Mouse (Mus musculus) neural tube, embryonic 14.5 days (tissue): ENCODE measurements at regions not wholly inside any gene's neighbourhood (a gene's known extent, or its start where the extent isn't known, plus 50 kb on each side); places are given as distances from the start of the nearest gene placed in this dataset.

Experiments used
- ATAC-seq: fragments of 200-750 bp; cut with Nextera tagmentation; 2 replicates; pipeline ENCODE4 v1.8.0; 2017; ENCODE audit warnings: low read depth, mild to moderate bottlenecking, moderate TSS enrichment, moderate library complexity
- H3K27ac ChIP-seq: fragments of 300-500 bp; sonication (generic); 2 replicates; pipeline ENCODE4 v1.5.1; 2014; ENCODE audit warnings: low read depth, mild to moderate bottlenecking, control low read depth, low read length, moderate library complexity, mixed read lengths
- H3K27me3 ChIP-seq: fragments of 300-500 bp; sonication (generic); 2 replicates; pipeline ENCODE4 v1.6.1; 2014; ENCODE audit warnings: low read length; ENCODE audit not compliant: control insufficient read depth, insufficient read depth
- H3K36me3 ChIP-seq: fragments of 300-500 bp; sonication (generic); 2 replicates; pipeline ENCODE4 v1.6.1; 2014; ENCODE audit warnings: low read length, mixed read lengths; ENCODE audit not compliant: control insufficient read depth, insufficient read depth
- H3K4me1 ChIP-seq: fragments of 300-500 bp; sonication (generic); 2 replicates; pipeline ENCODE4 v1.6.1; 2014; ENCODE audit warnings: low read length; ENCODE audit not compliant: control insufficient read depth, insufficient read depth
- H3K4me2 ChIP-seq: fragments of 300-500 bp; sonication (generic); 2 replicates; pipeline ENCODE4 v1.6.1; 2014; ENCODE audit warnings: mild to moderate bottlenecking, low read depth, low read length, control low read depth
- H3K4me3 ChIP-seq: fragments of 300-500 bp; sonication (generic); 2 replicates; pipeline ENCODE4 v1.5.1; 2014; ENCODE audit warnings: low read depth, low read length, control low read depth, mixed read lengths
- H3K9ac ChIP-seq: fragments of 300-500 bp; sonication (generic); replicated peaks from 2 replicates; pipeline ENCODE4 v1.6.1; 2014; ENCODE audit warnings: low read depth, mild to moderate bottlenecking, control low read depth, low read length, mixed read lengths
- H3K9me3 ChIP-seq: fragments of 300-500 bp; sonication (generic); 2 replicates; pipeline ENCODE4 v1.6.1; 2016; ENCODE audit warnings: low read length; ENCODE audit not compliant: control insufficient read depth
- WGBS: fragments of 180-500 bp; shearing (Covaris S2); extraction: QIAGEN DNeasy Blood & Tissue Kit; methylation state at CpG from one replicate; pipeline ENCODE4 v1.1.7; 2014; 5-methylcytosine and 5-hydroxymethylcytosine counted together

DNA sequence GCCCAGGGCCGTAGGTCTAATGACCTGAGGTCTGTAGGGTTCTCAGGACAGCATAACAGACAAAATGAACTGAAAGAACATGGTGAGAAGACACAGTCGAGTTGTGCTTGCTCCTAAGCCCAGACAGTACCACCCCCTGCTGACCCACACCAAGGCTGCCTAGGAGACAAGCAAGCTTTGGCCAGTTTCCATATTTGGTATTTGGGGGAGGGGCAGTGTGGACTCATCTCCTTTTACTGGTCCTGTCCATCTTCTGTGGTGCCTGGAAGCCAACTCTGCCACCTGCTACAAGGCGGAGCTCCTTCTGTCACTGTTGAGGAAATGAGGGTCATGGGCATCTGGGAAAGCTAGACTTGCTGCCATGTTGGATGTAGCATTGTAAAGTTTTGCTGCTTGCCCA lies 68.9 kb downstream of the Tex29 start:
- Histone ChIP-seq H3K9ac (no peak overlapping the region), H3K4me1 (peaks cover 15% of the 10 kb centered on the region; the same call in 1 of the 2 replicates)

DNA sequence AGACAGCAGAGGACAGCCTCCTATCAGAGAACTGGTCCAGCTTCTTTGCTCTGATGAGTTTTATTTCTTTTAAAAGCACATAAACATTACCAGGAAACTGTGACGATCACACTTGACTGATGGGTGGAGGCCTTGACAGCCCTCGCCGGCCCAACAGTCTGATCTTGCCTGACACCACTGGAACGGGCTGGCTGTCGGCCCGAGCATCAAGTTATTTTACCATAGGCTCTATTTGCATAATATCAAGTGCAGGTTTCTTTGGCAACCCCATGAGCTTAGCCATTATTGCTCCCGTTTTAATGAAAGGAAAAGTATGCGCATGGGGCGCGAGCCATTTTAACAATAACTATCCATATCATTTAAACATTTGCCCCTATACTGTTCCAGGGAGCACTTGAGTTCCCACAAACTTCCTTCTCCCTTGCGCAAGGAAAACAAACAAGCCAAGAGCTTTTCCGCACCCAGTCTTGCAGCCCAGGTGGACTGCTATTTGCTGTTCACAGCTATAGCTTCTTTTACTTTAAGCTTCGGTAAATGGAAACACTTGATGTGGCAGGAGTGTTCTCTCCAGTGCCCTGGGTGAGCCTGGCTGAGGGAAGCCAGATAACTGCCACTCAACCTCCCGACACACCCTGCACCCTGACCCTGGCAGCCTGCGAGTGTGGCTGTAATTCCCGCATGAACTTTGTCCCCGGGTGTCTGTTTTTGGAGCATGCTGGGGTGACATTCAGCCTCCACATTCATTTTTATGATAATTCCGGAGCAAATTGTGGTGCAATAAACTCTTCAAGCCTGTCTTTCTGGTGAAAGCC lies 71.6 kb downstream of the Tex29 start:
- H3K4me1 ChIP-seq, result peaks cover 26% of the 10 kb centered on the region; the same call in 1 of the 2 replicates
- no peaks in the 10 kb centered on the region for H3K9me3 ChIP-seq
- no peaks in the 10 kb centered on the region for H3K36me3 ChIP-seq
- ATAC-seq, result no peak
- WGBS, result 42% methylated on average over 18 of the region's 18 CpGs
- H3K4me2 ChIP-seq, result peak overlapping the region; percentile 11; the same call in 1 of the 2 replicates
- no peak overlapping the region for H3K4me3 ChIP-seq
- no peaks in the 10 kb centered on the region; the same call in 1 of the 2 replicates for H3K27me3 ChIP-seq
- no peak overlapping the region for H3K27ac ChIP-seq
- H3K9ac ChIP-seq, result 0 out of 2 replicates have a peak overlapping the region, but pooled peaks have one; percentile 3

More for the DNA sequence above, 68.9 kb downstream of the Tex29 start:
- no peak overlapping the region for H3K4me2 ChIP-seq
- no peaks in the 10 kb centered on the region for H3K36me3 ChIP-seq
- H3K9me3 ChIP-seq, result no peaks in the 10 kb centered on the region
- 67% methylated on average over 3 of the region's 3 CpGs for WGBS
- no peak overlapping the region for H3K4me3 ChIP-seq
- ATAC-seq, result no peak
- no peak overlapping the region for H3K27ac ChIP-seq
- no peaks in the 10 kb centered on the region; the same call in 1 of the 2 replicates for H3K27me3 ChIP-seq

DNA sequence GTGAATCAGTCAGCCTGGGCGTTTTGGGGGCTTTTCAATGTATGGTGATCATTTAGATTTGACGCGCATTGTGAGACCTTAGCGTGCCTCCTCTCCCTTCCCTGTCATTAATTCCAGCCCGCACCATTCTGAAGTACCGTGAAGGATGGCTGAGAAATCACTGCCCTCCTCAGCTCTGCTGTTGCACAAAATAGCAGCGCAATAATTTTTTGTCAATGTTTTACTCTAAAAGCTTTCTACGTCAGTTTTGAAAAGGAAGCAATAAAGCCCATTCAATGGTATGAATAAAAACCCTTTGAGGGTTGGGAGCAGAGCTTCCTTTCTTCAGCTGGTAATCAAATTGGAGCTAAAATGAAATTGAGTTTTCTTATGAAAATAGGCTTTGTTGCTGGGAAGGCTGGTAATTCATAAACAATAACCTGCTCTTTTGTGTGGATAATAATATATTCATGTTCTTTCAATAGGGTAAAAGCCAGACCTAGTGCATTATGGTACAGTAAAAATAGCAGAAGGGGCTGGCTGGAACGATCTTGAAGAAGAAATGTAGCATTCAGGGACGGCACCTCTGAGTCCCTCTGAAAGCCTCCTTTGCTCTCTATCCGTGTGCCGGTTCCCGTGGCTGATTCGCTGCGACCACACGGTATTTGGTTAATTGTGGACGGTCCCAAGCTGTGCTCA lies 72.3 kb downstream of the Tex29 start:
- peaks cover 26% of the 10 kb centered on the region; the same call in 1 of the 2 replicates for H3K4me1 ChIP-seq
- no peak overlapping the region for H3K27ac ChIP-seq
- ATAC-seq, result no peak
- no peaks in the 10 kb centered on the region for H3K36me3 ChIP-seq
- 0 out of 2 replicates have a peak overlapping the region, but pooled peaks have one; percentile 25 for H3K9ac ChIP-seq
- H3K9me3 ChIP-seq, result no peaks in the 10 kb centered on the region
- WGBS, result 19% methylated on average over 17 of the region's 17 CpGs
- H3K4me2 ChIP-seq, result peak overlapping the region; percentile 18; the same call in 1 of the 2 replicates
- no peak overlapping the region for H3K4me3 ChIP-seq
- H3K27me3 ChIP-seq, result no peaks in the 10 kb centered on the region; the same call in 1 of the 2 replicates

DNA sequence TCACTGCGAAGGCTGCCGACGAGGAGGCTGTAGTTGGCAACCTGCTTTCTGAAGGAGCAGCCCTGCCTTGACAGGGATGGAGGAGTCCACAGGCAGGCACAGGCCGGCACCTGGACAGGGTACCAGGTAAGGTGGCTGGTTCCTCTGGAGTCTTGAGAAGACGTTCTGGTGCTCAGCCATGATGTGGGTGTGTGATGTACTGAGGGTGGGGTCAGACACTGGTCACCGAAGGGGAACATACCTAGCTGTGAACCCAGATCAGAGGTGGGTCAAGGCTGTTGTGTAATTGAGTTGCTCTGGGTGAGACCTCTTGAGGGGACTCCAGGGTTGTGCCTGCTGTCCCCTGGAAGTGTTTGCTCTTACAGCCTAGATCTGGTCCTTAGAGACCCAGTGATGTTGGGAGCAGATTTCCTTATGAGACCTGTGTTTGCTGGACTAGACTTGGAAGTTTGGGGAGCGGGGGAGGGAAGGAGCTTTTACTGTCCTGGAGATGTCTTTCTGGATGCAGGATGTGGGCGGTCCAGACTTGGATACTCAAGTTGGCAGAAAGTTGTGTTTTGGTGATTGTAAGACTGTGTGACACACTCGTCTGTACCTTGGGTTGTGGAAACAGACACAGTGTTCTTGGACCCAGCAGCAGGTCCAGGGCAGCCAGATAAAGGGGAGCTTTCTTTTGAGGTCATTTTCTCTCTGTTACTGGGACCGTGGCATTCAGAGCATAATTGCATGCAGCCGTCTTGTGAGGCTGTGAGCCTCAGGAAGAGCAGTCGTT lies 73.0 kb downstream of the Tex29 start:
- Histone ChIP-seq H3K36me3 (no peaks in the 10 kb centered on the region), H3K27me3 (no peaks in the 10 kb centered on the region; the same call in 1 of the 2 replicates), H3K4me3 (no peak overlapping the region), H3K4me2 (peak overlapping the region; percentile 18; the same call in 1 of the 2 replicates), H3K4me1 (peaks cover 26% of the 10 kb centered on the region; the same call in 1 of the 2 replicates), H3K9me3 (no peaks in the 10 kb centered on the region), H3K9ac (0 out of 2 replicates have a peak overlapping the region, but pooled peaks have one; percentile 25), H3K27ac (no peak overlapping the region)
- ATAC-seq, result peak; percentile 16; the same call in 1 of the 2 replicates
- WGBS, result 36% methylated on average over 12 of the region's 12 CpGs

DNA sequence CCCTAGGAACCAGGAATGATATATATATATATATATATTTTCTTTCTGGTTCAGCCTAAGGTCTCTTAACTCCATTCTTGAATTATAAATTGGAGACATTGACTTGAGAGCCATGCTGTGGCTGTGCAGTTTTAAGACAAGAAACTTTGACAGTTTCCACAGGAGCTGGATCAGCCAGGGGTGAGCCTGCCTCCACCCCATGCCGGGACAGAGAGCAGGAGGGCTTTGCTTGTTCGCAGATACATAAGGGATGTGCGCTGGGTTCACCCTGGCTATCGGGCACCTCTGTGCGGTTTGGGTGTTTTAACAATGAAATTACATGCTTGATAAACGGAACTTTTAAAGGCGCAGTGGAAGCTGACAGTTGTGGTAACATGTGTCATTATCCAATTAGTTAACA lies 73.9 kb downstream of the Tex29 start:
- Histone ChIP-seq H3K36me3 (no peaks in the 10 kb centered on the region), H3K4me1 (peaks cover 26% of the 10 kb centered on the region; the same call in 1 of the 2 replicates), H3K27me3 (no peaks in the 10 kb centered on the region; the same call in 1 of the 2 replicates), H3K27ac (no peak overlapping the region), H3K9me3 (no peaks in the 10 kb centered on the region), H3K4me2 (no peak overlapping the region; the same call in 1 of the 2 replicates), H3K4me3 (no peak overlapping the region), H3K9ac (no peak overlapping the region)
- 23% methylated on average over 7 of the region's 7 CpGs for WGBS
- ATAC-seq, result no peak

DNA sequence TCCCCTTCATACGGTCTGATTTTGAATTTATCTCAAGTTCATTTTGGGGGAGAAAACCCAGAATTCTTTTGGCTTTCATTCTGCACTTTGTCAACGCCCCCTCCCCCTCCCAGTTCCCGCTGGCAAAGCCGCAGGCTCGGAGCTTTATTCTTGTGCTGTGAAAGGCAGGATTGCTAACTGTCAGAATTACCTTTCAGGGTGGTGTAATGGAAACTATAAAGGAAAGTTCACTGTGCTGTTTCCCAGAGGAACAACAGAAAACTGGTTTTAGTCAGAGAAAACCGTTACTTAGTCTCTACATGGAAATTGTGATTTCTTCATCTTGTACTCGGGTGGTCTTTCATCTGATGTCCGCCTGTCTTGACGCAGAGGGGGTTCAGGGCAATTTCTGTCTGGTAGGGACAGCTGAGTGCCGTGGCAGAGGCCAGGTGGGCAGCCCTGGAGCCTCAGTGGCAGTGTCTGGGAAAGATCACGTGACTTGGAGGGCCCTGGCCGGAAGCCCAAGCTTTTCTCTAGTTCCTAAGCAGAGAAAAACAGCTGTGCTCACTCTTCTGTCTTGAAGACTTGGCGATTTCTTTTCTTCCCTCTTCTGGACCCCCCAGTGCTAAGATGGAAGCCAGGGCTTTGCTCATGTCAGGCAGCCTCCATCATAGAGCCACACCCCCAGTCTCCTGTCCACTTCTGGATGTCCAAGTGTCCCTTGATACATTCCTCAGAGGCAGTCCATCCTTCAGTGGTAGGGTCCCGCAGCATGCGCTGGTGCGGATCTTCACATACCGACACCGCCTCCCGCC lies 74.6 kb downstream of the Tex29 start:
- WGBS, result 28% methylated on average over 19 of the region's 19 CpGs
- no peaks in the 10 kb centered on the region for H3K36me3 ChIP-seq
- no peak overlapping the region for H3K4me3 ChIP-seq
- H3K9me3 ChIP-seq, result no peaks in the 10 kb centered on the region
- H3K4me1 ChIP-seq, result peaks cover 26% of the 10 kb centered on the region; the same call in 1 of the 2 replicates
- H3K27me3 ChIP-seq, result no peaks in the 10 kb centered on the region; the same call in 1 of the 2 replicates
- ATAC-seq, result 0 out of 2 replicates have a peak, but pooled peaks have one; percentile 18
- H3K4me2 ChIP-seq, result peak overlapping the region; percentile 4; the same call in 1 of the 2 replicates
- H3K27ac ChIP-seq, result no peak overlapping the region
- no peak overlapping the region for H3K9ac ChIP-seq

DNA sequence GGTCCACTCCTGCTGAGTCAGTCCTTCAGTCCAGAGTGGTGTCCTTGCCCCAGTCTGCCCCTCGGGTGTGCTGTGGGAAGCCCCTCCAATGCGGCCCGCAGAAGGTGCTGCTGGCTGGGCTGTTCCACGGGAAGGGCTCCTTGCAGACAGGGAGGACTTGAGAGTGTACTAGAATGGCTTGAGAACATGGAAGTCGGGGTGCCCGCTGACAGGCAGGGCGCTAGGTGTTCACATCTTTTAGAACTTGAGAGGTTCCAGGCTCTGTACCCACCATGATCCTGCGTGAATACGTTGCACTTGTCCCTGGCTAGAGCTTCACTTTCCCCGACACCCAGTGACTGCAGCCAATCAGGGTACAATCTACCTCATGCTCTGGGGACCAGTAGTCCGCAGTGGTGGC lies 75.4 kb downstream of the Tex29 start:
- Histone ChIP-seq H3K4me3 (no peak overlapping the region), H3K36me3 (no peaks in the 10 kb centered on the region), H3K27ac (no peak overlapping the region), H3K27me3 (no peaks in the 10 kb centered on the region; the same call in 1 of the 2 replicates), H3K4me2 (no peak overlapping the region), H3K9me3 (no peaks in the 10 kb centered on the region), H3K9ac (no peak overlapping the region), H3K4me1 (peaks cover 26% of the 10 kb centered on the region; the same call in 1 of the 2 replicates)
- 97% methylated on average over 11 of the region's 11 CpGs for WGBS
- no peak for ATAC-seq

DNA sequence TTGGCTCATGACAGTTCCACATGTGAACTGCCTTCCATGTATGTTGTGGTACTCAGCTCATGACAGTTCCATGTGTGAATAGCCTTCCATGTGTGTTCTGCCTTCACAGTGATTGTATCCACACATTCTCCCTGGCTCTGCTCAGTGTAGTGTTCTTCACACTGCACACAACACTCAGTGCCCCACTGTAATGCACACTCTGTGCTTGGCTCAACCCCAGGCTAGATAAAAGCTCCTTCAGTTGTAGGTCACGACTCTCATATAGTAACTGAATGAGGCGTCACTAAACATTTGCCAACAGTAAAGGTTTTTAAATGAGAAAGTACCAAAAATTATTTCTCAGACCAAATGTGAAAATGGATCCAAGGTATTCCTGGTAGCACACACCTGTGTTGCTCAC lies 79.6 kb downstream of the Tex29 start:
- Histone ChIP-seq H3K4me1 (peaks cover 6% of the 10 kb centered on the region; the same call in 1 of the 2 replicates), H3K27me3 (no peaks in the 10 kb centered on the region), H3K9ac (no peak overlapping the region), H3K9me3 (no peaks in the 10 kb centered on the region), H3K27ac (no peak overlapping the region), H3K4me2 (no peak overlapping the region), H3K4me3 (no peak overlapping the region), H3K36me3 (no peaks in the 10 kb centered on the region)
- ATAC-seq, result no peak
- 86% methylated on average over 2 of the region's 2 CpGs for WGBS
